Mouse (Mus musculus): Measurements from ENCODE around the gene Slc35b4.

DNA sequence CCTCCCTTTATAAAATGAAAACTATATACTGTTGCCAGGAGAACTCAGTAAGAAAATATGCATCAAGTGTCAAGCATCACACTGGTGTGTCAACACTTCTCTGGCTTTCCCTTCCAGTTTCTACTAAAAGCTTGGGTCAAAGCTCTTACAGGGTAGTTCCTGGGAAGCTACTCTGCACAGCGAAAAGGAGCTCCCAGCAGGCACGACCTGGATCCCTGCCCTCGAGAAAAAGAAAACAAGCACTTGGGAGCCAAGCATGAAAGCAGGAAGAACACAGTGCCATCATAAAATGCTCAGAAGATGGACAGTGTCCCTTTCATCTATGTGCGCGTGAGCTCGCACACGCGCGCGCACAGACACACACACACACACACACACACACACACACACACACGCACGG, 3.7 kb downstream of the Slc35b4 start:
- TF ChIP-seq MAX (IDR thresholded peaks at IDR 0.05; ENCODE audit: low read depth), result no peak
- TF ChIP-seq POLR2A (IDR thresholded peaks at IDR 0.05; ENCODE audit: insufficient read length, low read depth), result no peak

Data from myocyte (in vitro differentiated cells).